Mouse (Mus musculus) forebrain, postnatal 0 days (tissue): ENCODE data around the gene Ocel1. TPM values are rescaled to one million over a fixed set of nuclear protein-coding genes. Genes with fewer than 3 reads are reported as not detected.

Experiments used
- ATAC-seq: fragments of 200-750 bp; cut with Nextera tagmentation; 2 replicates; pipeline ENCODE4 v1.8.0; 2017; ENCODE audit warnings: mild to moderate bottlenecking, moderate library complexity
- DNase-seq: peaks from one replicate; pipeline ENCODE4 v3.0.0-alpha.2; 2015
- H3K27ac ChIP-seq: fragments of 300-500 bp; sonication (generic); 2 replicates; pipeline ENCODE4 v1.5.1; 2014; ENCODE audit warnings: low read depth, mild to moderate bottlenecking, antibody characterized with exemption, low read length, moderate library complexity, mixed read lengths
- H3K27me3 ChIP-seq: fragments of 300-500 bp; sonication (generic); 2 replicates; pipeline ENCODE4 v1.6.1; 2014; ENCODE audit warnings: mild to moderate bottlenecking, low read length, mixed read lengths; ENCODE audit not compliant: insufficient read depth
- H3K36me3 ChIP-seq: fragments of 300-500 bp; sonication (generic); 2 replicates; pipeline ENCODE4 v1.6.1; 2014; ENCODE audit warnings: mild to moderate bottlenecking, moderate library complexity; ENCODE audit not compliant: insufficient read depth
- H3K4me1 ChIP-seq: fragments of 300-500 bp; sonication (generic); 2 replicates; pipeline ENCODE4 v1.6.1; 2014; ENCODE audit warnings: antibody characterized with exemption; ENCODE audit not compliant: insufficient read depth
- H3K4me2 ChIP-seq: fragments of 300-500 bp; sonication (generic); 2 replicates; pipeline ENCODE4 v1.6.1; 2014; ENCODE audit warnings: low read depth, mild to moderate bottlenecking, moderate library complexity
- H3K4me3 ChIP-seq: fragments of 300-500 bp; sonication (generic); 2 replicates; pipeline ENCODE4 v1.5.1; 2014; ENCODE audit warnings: low read depth, low read length, mixed read lengths
- H3K9ac ChIP-seq: fragments of 300-500 bp; sonication (generic); 2 replicates; pipeline ENCODE4 v1.6.1; 2014; ENCODE audit warnings: mild to moderate bottlenecking
- H3K9me3 ChIP-seq: fragments of 300-500 bp; sonication (generic); 2 replicates; pipeline ENCODE4 v1.6.1; 2016; ENCODE audit warnings: low read length
- CTCF ChIP-seq: sonication (generic); IDR thresholded peaks from 2 replicates; pipeline ENCODE4 v1.5.1; 2016; ENCODE audit warnings: antibody characterized with exemption, control low read depth, low read depth
- WGBS: fragments of 180-500 bp; shearing (Covaris S2); extraction: QIAGEN DNeasy Blood & Tissue Kit; methylation state at CpG from one replicate; pipeline ENCODE4 v1.1.7; 2014; 5-methylcytosine and 5-hydroxymethylcytosine counted together
- polyA plus RNA-seq: library from polyadenylated mRNA; unstranded; fragments of >200 nt; fragmentation: Nextera tagmentation; extraction: Ambion mirVana; gene quantifications from 2 replicates; pipeline ENCODE4 v1.2.1, GENCODE M21; 2015
- total RNA-seq: library from RNA; depleted of rRNA; stranded (reverse); fragments of >200 nt; gene quantifications from 2 replicates; pipeline ENCODE4 v1.2.3, GENCODE M21; 2014

Gene Ocel1
- total and polyA plus RNA-seq, 2 experiments from 2014 or later, result 6.6 to 14.3 TPM

- ATAC-seq (no peak), DNase-seq (no peak)
- H3K4me2 ChIP-seq, result peak within 1 kb of the TSS; percentile 49
- no peaks in the 10 kb centered on the region for H3K27me3 ChIP-seq
- peaks cover 7% of the 10 kb centered on the region for H3K36me3 ChIP-seq
- H3K4me1 ChIP-seq, result peaks cover 6% of the 10 kb centered on the region
- TF ChIP-seq CTCF, result no peak
- H3K9ac ChIP-seq, result no peak within 1 kb of the TSS; the same call in 1 of the 2 replicates
- peak within 1 kb of the TSS; percentile 73 for H3K4me3 ChIP-seq
- peak within 1 kb of the TSS; percentile 60 for H3K27ac ChIP-seq
- WGBS, result 89% methylated on average over 9 of the region's 9 CpGs
- H3K9me3 ChIP-seq, result no peaks in the 10 kb centered on the region
Observed at GRCm38 (mm10) chr8:71395629-71396028, 24.5 kb downstream of the Ocel1 start, which contains the start of gene Ushbp1. Gene Ushbp1 (minus strand): TSS chr8:71395802.

- DNase-seq (peak; percentile 96), ATAC-seq (peak; percentile 100)
Observed at GRCm38 (mm10) chr8:71396639-71397305, 25.7 kb downstream of the Ocel1 start, which contains the start of gene Babam1. Gene Babam1 (plus strand): TSS chr8:71396861.

GRCm38 (mm10) chr8:71397701-71398100 is 26.6 kb downstream of the Ocel1 start:
- Histone ChIP-seq H3K4me1 (peaks cover 6% of the 10 kb centered on the region), H3K4me2 (peak overlapping the region; percentile 86; the same call in 1 of the 2 replicates), H3K27me3 (no peaks in the 10 kb centered on the region), H3K27ac (no peak overlapping the region), H3K9me3 (no peaks in the 10 kb centered on the region), H3K36me3 (peaks cover 7% of the 10 kb centered on the region), H3K4me3 (no peak overlapping the region), H3K9ac (no peak overlapping the region)
- ATAC-seq (no peak), DNase-seq (no peak)
- WGBS, result 83% methylated on average over 12 of the region's 12 CpGs
- no peak for TF ChIP-seq CTCF

More at GRCm38 (mm10) chr8:71396639-71397305, 25.7 kb downstream of the Ocel1 start, which contains the start of gene Babam1:
- 1% methylated on average over 34 of the region's 34 CpGs for WGBS
- Histone ChIP-seq H3K9me3 (no peaks in the 10 kb centered on the region), H3K4me1 (peaks cover 6% of the 10 kb centered on the region), H3K27me3 (no peaks in the 10 kb centered on the region), H3K27ac (peak within 1 kb of the TSS; percentile 60), H3K36me3 (peaks cover 7% of the 10 kb centered on the region), H3K4me2 (peak within 1 kb of the TSS; percentile 86), H3K9ac (peak within 1 kb of the TSS; percentile 68), H3K4me3 (peak within 1 kb of the TSS; percentile 73)
- TF ChIP-seq CTCF, result 0 out of 2 replicates have a peak, but pooled peaks have one; percentile 8

GRCm38 (mm10) chr8:71400826-71401225 is 29.7 kb downstream of the Ocel1 start:
- WGBS, result 94% methylated on average over 2 of the region's 2 CpGs

GRCm38 (mm10) chr8:71401454-71401853 is 30.4 kb downstream of the Ocel1 start:
- H3K4me3 ChIP-seq, result no peak overlapping the region
- ATAC-seq (no peak), DNase-seq (no peak)
- H3K27me3 ChIP-seq, result no peaks in the 10 kb centered on the region
- no peak overlapping the region for H3K4me2 ChIP-seq
- H3K36me3 ChIP-seq, result peaks cover 10% of the 10 kb centered on the region
- no peaks in the 10 kb centered on the region for H3K9me3 ChIP-seq
- no peak overlapping the region for H3K27ac ChIP-seq
- H3K9ac ChIP-seq, result no peak overlapping the region
- peaks cover 12% of the 10 kb centered on the region for H3K4me1 ChIP-seq
- TF ChIP-seq CTCF, result no peak

More at GRCm38 (mm10) chr8:71400826-71401225, 29.7 kb downstream of the Ocel1 start:
- Histone ChIP-seq H3K4me2 (no peak overlapping the region), H3K9ac (no peak overlapping the region), H3K4me1 (peaks cover 6% of the 10 kb centered on the region), H3K9me3 (no peaks in the 10 kb centered on the region), H3K27me3 (no peaks in the 10 kb centered on the region), H3K36me3 (peaks cover 10% of the 10 kb centered on the region), H3K27ac (no peak overlapping the region), H3K4me3 (no peak overlapping the region)
- TF ChIP-seq CTCF, result no peak
- ATAC-seq, result no peak
- DNase-seq, result no peak

GRCm38 (mm10) chr8:71402446-71402964 is 31.4 kb downstream of the Ocel1 start:
- no peak for ATAC-seq
- H3K9ac ChIP-seq, result no peak overlapping the region
- H3K27ac ChIP-seq, result no peak overlapping the region
- H3K4me2 ChIP-seq, result no peak overlapping the region
- peaks cover 9% of the 10 kb centered on the region for H3K4me1 ChIP-seq
- TF ChIP-seq CTCF, result no peak
- DNase-seq, result no peak
- no peak overlapping the region for H3K4me3 ChIP-seq
- peaks cover 10% of the 10 kb centered on the region for H3K36me3 ChIP-seq
- H3K9me3 ChIP-seq, result no peaks in the 10 kb centered on the region
- H3K27me3 ChIP-seq, result no peaks in the 10 kb centered on the region
- 90% methylated on average over 9 of the region's 9 CpGs for WGBS
